Mouse (Mus musculus): ENCODE results near the gene Pacsin3.

The Pacsin3 gene

DNA sequence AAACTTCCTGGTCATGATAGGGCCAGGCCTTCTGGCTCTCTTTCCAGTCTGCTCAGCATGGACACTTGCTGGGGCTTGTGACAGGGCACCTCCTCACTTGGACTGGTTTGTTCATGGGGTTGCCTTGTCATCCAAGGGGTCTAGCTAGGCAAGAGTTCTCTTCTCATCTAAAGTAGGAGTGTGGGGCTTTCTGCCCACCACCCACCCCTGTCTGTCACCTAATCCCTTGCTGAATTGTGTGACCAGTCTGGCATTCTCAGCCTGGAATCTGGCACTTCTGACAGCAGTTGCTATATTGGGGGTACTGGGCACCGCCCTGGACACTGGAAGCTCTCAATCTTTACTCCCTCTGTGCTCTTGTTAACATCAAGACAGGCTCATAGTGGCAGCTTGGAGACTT lies 3.7 kb downstream of the Pacsin3 start:
- no peak for DNase-seq (ENCODE audit: low read depth, low spot score)

DNA sequence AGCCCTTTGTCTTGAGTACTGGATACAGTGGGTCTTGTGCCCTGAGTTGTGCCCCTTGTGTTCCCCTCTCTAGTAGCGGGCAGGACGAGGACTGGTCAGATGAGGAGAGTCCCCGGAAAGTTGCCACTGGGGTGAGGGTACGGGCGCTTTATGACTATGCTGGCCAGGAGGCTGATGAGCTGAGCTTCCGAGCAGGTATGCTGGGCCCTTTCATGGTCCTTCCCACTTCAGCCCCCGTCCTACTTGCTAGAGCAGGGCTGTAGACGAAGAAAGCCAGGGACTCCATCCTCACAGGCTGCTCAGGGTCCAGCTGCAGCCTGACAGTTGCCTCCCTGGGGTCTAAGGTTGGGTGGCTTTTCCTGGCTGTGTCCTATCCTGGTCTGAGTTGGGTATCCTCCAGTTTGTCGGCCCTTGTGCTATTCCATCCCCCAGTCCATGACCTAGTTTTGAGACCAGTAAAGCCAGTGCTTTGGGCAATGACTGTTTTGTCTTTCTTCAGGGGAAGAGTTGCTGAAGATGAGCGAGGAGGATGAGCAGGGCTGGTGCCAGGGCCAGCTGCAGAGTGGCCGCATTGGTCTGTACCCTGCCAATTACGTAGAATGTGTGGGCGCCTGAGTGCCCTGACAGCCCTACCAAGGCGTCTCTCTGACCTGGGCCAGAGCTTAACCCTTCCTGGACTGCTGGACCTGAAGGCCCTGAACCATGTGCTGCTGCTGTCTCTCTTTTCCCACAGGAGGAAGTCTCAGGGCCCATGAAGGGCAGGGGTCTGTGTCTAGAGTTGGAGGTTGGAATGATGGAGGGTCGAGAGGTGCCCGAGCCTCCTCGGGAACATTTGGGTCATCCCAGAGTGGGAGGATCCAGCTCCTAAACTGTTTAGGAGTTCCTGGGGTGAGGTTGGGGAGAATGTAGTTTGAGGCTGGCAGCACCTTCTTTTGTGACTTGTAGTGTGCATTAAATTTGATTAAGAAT lies 8.2 kb downstream of the Pacsin3 start:
- DNase-seq (ENCODE audit: low read depth, low spot score): no peak

DNA sequence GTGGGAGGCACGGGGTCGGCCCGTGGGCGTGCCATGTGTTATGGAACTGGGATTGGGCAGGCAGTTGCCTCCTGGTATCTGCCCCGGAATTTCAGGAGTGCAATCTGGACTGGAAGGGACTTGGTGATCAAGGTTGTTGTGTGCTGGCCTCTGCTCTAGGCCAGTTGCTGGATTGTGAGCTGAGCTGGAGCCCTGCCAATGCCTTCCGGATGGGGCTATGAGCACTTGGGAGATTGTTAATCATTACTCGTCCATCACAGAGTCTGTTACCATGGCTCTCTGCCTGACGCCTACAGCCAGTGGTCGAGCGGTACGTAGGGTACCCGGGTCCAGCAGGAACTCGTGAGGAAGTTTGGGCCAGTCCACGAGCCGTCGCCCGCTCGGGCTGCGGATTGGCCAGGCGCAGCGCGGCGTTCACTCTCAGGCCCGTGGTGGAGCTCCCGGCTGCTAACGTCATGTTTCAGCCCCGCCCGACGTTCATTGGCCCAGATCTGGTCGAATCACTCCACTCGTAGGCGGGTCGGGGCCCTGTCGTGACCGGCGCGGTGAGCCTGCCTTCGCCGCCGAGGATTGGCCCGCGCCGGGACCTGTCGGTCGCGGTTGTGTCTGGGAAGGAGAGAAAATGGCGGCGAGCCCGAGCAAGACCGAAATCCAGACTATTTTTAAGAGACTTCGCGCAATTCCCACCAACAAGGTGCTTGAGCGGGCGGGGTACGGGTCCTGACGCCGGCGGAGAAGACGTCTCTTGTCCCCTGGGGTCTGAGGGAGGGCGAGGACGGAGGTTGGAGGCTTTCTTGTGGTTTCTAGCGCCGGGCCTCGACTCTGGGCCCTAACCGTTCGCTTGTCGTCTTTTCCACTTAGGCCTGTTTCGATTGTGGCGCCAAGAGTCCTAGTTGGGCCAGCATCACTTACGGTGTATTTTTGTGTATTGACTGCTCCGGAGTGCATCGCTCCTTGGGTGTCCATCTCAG lies 9.2 kb downstream of the Pacsin3 start, which contains the start of gene Arfgap2:
Gene Arfgap2, plus strand, starts transcription at position 264 of the 971 bp plus-strand sequence.
- DNase-seq (ENCODE audit: low read depth, low spot score): peak; percentile 91

DNA sequence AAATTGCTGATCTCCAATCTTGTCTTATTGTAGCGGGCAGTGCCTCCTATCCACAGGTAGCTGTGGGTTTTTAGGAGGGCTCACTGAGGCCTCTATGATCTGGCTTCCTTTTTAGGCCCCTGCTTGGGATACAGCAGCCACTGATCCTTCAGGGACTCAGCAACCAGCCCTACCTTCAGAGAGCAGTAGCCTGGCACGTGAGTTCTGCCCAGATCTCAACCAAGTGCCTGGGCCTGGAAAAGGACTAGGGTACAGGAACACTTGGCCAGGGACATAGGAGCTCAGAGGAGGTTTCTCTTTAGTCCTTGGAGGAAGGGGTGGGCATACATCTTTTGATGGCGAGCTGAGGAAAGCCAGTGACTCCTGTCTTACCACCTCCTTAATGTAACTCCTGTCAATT lies 12.3 kb downstream of the Pacsin3 start:
- DNase-seq (ENCODE audit: low read depth, low spot score): no peak

DNA sequence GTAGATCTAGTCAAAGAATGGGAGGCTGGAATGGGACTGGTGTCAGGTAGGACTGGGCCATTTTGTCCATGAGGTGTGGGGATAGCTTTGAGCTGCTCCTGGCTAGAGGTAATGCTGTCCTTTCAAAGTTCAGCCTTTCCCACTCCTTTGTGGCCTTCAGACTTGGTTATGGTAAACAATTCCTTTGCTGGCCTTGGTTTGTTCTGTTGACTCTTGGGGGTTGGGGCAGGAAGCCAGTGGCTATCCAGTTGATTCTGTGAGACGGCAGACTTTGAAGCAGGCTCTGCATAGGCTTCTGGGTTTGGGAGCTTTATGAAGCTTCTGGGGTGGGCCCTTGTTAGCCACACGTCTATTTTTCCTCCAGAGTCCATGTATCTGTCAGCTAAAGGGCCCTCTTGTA lies 13.0 kb downstream of the Pacsin3 start:
- DNase-seq (ENCODE audit: low read depth, low spot score): no peak

DNA sequence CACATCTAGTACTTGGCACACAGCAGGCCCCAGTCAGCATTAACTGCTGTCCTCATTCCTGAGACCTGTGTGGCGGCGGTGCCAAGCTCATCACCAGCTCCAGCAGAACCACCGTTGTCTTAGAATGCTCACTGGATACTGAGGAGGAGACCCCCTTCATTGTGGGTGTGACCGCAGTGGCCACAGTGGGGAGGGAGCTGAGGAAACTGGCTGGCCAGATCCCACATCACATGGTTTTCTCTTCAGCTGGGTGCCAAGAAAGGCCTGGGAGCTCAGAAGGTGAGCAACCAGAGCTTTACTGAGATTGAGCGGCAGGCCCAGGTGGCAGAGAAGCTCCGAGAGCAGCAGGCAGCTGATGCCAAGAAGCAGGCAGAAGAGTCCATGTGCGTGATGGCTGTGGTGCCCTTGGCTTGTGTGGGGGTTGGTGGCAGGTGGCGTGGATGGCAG lies 14.0 kb downstream of the Pacsin3 start:
- no peak for DNase-seq (ENCODE audit: low read depth, low spot score)

DNA sequence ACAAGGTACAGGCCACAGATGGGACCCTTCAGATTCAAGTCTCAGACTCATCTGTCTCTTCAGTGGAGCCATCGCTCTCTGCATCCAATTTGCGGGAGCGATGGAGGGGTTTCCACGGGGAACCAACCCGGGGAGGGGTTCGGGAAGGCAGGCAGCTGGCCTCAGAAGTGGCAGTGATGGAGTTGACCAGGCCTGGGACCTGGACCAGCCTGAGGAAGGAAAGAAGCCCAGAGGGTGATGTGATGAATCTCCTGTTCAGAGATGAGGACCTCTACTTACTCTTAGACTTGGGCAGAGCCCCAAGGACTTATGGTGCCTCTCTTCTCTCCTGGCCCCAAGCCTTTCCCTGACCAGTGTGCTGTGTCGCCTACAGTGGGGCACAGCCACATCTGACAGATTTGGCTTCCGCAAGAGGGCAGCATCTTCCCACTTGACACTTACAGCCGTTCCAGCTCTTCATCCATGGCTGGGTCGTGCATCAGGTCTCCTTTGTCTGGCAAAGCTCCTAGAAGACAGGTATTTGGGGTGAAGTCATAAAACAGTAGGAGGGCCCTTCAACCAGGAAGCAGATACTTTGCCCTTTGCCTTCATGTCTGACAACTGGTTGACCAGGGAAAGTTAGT lies 23.1 kb downstream of the Pacsin3 start:
- DNase-seq (ENCODE audit: low read depth, low spot score): no peak

DNA sequence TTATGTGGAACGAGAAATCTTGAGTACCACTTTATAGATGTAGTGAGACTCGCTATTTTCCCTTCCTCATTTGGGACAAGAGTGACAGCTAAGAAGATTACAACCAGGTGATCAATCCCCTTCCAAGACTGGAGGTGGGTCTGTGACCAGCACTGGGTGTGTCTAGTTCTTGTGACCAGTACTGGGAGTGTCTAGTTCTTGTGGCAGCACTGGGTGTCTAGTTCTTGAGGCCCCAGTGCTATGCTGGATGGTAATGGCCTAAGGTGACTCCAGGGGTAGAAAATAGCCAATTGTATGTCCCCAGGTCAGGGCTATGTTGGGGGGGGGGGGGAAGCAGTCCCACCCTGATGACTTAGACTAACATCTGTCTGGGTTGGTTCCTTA lies 23.6 kb downstream of the Pacsin3 start:
- DNase-seq (ENCODE audit: low read depth, low spot score): no peak

DNA sequence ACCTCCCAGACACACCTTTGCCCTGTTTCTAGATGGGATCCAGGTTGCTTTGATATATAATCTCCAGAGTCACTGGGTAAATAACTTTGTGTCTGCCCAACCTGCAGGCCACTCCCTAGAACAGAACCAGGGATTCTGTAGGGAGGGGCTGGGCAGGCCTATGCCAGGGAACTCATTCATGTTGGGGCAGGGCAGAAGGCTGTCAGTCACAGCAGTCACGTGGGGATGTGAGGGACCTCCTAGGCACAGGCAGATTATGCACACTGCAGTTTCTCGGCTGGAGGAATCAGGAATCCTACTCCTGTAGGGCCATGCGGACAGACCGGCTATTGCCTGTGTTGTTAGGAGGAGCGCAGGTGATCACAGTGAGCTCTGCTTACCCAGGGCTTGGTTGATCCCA lies 25.6 kb downstream of the Pacsin3 start:
- DNase-seq (ENCODE audit: low read depth, low spot score): no peak

DNA sequence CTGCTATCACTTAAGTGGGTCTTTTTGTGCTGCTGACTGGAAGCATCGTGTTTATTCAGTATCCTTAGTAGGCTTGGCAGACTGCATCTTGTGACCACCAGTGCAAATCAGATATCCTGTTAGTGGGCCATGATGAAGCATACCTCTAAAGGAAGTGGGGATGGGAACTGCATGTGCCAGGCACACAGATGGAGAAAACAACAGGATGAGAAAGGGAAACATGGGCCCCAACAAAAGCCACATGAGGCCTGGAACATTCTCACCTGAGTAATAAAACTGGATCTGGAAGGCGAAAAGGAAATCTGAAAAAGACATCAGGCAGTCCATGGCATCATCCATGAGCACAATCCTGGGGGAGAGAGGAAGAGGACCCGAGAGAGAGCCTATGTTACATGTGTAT lies 28.2 kb downstream of the Pacsin3 start:
- no peak for DNase-seq (ENCODE audit: low read depth, low spot score)

DNA sequence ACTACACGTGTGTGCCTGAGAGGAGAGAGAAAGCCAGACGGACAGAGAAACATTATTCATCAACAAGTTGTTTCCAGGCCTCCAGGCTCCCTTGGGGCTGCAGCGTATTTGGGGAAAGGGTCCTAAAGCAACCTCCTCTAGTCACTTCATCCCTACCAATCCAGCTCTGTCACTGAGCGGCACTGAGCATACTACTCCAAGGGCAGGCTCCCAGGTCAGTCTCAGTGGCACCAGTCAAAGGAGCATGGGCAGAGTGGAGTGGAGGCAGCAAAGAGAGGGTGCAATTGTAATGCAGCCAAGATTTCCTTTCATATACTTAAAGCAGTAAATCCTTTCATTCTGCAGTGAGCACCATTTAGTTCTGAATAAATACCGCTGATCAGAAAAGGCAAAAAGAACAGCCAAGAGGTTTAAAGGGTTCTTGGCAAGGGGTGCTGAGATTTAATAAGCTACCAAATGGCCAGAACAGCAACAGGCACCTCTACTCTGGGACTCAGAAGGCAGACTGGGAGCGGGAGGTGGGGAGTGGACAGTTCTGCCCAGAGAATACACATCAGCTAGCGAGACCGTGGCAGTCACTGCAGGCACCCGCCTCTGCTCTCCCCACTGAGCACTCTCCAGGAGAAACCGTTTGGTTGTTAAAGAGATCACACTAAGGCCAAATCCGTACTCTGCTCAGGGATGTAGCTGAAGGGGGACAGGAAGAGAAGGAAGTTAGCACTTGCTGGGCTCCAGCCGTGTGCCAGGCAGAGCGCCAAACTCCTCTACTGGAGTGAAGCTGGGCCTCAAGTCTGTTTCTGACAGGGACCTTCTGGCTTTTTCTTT lies 28.8 kb downstream of the Pacsin3 start:
- DNase-seq (ENCODE audit: low read depth, low spot score): no peak

DNA sequence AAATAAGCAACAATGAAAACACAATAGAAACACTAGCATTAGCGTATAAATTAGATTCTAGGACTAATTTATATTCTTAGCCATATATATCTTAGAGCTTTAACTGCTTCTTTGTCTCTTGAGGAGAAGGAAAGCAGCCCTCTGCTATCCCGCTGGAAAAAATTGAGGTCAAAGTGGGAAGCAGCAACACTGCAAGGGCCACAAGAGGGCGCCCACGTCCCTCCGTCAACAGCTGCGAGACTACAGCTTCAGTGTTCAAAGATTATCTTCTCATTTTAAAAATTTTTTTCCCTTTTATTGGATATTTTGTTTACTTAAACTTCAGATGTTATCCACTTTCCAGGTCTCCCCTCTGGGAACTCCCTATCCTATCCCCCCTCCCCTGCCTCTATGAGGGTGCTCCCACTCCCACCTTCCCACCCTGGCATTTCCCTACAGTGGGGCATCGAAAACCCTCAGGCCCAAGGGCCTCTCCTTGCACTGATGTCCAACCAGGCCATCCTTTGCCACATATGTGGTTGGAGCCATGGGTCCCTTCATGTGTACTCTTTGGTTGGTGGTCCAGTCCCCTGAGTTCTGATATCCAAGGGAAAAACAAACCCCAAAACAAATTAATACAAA lies 30.2 kb downstream of the Pacsin3 start:
- DNase-seq (ENCODE audit: low read depth, low spot score): no peak

DNA sequence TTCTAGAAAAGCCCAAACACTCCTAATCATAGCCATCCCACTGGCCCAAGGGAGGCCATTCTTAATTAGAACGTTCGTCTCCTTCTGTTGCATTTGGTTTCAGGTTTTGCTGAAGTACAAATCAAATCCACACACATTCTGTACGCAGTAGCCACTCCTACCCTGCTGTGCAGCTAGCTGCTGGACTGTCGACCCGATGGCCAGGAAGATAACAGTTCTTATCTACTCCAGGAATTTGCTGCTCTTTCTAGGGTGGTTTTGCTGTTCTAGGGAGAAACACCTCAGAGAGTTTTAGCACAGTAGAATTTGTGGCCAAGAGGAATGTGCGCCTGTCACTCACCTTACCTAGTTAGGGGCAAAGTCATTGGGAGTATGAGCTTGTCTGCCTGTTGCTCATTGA lies 31.8 kb downstream of the Pacsin3 start:
- DNase-seq (ENCODE audit: low read depth, low spot score): no peak

DNA sequence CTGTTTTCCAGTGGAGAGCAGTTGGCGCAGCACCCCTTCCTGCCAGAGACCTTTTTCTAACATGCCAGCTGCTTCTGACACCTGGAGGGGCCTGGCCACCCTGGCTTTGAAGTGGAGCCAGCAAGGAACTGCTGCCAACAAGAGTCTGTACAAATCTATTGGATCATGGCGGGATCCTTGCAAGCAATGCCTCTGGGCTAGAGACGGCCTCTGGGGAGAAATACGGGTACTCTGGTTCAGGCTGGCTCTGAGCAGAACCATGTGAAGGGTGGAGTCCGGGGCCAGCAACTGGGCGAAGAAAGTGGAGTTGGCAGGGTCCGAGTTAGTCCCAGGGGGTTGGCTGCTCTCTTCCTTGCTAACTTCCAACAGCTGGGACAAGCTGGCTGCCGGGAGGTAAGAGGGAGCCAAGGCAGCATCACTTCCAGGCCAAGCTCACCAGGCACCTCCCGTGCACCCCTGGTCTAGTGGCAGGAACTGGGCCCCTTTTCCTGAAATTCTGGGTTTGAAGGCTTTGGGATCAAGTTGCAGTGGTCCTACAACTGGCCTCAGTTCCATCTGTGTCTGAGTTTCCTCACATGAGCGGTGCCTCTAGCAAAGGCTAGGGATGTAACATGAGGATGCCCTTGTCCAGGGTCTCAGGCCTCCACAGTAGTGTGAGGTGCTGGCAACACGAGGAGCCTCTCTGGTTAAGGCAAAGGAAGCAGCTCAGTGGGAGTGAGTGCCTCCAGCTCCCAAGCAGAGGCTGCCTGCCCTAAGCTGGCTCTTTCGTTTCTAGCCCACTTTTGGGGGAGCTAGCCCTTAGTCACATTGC lies 35.6 kb downstream of the Pacsin3 start:
- no peak for DNase-seq (ENCODE audit: low read depth, low spot score)

DNA sequence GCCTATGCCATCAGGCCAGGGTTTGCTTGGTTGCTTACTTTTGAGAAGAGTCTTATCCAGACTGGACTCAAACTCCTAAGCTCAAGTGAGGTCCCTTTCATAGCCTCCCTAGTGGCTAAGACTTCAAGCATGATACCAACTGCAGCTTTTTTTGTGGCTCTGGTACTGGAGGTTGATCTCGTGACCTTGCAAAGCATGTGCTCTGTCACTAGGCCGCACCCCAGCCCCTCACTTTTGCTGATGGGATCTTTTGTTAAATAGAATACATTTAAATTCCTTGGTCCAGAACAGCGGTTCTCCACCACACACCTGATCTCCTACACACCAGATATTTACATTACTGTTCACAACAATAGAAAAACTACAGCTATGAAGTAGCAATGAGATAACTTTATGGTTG lies 38.5 kb downstream of the Pacsin3 start:
- DNase-seq (ENCODE audit: low read depth, low spot score): no peak

DNA sequence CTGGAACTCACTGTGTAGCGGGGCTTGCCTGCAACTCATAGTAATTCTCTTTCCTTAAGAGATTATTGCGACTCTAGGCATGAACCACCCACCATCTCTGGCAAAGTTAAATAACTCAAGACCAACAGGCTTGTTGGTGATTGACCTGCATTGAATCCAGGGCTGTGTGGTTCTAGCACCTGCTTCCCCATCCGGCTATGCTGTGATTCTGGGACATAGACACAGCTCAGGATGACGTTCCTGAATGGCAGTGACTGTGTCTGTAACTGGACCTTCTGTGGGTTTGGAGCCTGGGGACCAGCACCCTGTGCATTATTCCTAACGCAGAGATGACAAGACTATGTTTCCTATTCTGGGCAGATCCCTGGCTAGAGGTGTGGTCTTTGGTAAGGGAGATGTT lies 40.1 kb downstream of the Pacsin3 start:
- no peak for DNase-seq (ENCODE audit: low read depth, low spot score)

DNA sequence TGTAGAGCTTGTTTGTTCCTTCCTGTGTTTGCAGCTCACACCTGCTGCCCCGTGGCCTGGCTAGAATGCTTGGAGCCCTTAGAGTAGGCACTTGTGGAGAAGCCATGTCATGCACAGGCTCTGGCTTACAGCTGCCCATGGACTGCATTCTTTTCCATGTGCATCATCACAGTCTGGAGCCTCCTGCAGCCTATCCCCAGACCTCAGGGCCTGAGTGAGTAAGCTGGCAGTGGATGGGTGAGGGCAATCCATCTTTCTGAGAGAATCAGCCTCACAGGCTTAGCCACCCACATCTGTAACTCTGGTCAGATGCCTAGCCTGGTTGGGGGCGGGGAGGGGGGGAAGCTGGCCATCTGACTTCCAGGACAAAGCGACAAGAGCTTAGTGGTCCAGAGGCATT lies 43.4 kb downstream of the Pacsin3 start:
- no peak for DNase-seq (ENCODE audit: low read depth, low spot score)

DNA sequence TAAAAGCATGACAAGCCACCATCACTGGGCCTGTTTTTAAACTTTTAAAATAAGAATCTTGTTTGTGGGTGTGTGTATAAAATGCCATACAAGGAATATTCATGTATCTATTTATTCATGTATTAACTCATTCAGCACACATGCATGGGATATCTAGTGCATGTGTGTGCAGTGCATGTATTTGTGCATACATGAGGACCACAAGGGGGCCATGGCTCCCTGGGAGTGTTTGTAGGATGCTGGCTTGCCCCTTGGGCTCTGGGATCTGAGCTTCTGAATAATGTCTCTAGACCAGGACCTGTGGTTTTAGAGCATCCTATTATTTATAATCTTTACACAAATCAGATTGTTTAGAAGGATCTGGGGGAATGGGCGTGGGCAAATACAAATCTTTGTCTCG lies 45.0 kb downstream of the Pacsin3 start:
- DNase-seq (ENCODE audit: low read depth, low spot score): no peak

DNA sequence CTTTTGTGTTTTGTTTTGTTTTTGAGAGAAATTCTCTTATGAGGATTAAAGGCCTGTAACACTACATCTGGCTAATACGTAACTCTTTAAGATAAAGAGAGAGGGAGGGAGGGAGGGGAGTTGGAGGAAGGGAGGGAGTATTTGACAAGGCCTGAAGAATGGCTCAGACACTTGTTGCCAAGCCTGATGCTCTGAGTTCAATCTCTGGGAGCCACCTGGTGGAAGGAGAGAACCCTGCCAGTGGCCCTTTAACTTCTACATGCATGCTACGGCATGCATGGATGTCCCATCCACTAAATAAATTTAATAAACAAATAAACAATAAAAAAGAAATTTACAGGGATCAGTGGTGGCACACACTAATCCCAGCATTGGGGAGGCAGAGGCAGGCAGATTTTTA lies 46.1 kb downstream of the Pacsin3 start:
- DNase-seq (ENCODE audit: low read depth, low spot score): no peak

DNA sequence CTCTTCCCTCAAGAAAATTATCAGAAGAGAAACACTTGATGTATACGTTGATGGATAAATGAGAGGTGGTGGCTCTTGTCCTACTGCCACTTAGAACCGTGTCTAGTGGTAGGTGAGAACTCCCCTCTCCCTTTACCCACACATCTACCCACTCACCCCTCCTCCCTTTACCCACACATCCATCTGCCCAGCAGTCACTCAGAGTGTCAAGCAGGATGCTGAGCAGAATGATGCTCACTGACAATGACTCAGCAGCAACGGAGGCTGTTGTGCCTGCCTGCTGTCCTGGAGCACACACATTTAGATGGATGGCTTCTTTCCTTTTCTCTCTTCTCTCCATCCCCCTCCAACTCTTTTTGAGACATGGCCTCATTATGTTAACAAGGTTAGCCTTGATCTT lies 47.1 kb downstream of the Pacsin3 start:
- DNase-seq (ENCODE audit: low read depth, low spot score): no peak
